Mouse (Mus musculus): ENCODE measurements around the gene Slc25a18.
A peak's percentile ranks its signal among the peaks of the same experiment; 100 is the strongest.

The Slc25a18 gene

DNA sequence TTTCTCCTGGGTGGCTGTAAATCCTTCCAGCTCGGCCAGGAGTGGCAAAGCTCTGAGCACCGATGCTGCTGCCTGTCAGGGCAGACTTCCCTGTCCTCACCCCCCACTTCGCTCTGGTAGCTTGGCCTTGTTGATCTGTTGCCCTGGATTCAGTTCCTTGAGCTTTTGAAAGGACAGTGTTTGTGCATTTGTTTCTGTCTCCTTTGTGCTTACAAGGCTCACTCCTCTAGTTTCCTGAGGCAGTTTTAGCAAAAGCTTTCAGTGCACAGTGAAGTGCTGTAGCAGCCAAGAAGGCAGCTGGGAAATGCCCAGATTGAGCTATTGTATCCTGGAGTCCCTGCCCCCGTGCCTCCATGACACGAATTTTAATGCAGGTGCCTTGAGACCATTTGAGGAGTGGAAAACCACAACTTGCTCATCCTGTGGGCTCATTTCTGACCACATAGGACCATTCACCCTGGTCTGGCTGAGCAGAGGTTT is at the start of gene Slc25a18:
Gene Slc25a18, plus strand, starts transcription at position 430 of the 480 bp plus-strand sequence.
- DNase-seq (ENCODE audit: low read depth) = no peak

DNA sequence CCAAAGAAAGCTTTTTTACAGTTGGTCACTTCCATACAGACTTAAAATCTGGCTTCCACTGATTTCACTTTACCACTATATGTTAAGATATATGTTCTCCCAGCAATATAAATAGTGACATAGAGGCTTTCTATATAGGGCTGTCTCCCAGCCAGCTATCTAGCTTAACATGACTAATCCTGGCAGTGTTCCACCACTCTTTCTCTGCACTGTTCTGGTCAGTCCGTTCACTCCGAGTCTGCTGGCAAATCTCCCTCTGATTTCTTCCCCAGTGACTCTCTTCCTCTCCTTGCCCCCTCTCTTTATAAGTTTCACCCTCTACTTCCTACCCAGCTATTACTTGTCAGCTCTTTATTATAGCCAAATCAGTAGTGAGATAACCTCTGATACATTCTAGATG is 47.4 kb upstream of the Slc25a18 start:
- DNase-seq (ENCODE audit: low read depth) = peak; percentile 82

DNA sequence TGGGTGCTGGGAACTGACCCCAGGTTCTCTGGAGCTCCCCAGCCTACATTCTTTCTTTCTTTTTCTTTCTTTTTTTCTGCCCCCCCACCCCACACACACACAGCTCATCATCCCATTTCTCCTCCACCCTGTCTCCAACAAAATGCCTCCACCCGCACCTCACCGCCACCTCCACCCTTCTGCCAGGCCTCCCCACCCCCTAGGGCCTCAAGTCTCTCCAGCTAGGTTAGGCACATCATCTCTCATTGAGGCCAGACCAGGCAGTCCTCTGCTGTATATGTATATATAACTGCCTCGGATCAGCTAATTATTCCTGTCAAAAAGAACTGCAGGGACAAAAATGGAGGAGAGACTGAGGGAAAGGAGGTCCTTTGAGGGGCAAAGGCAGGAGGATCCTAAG is 37.4 kb upstream of the Slc25a18 start:
- DNase-seq (ENCODE audit: low read depth) = no peak

DNA sequence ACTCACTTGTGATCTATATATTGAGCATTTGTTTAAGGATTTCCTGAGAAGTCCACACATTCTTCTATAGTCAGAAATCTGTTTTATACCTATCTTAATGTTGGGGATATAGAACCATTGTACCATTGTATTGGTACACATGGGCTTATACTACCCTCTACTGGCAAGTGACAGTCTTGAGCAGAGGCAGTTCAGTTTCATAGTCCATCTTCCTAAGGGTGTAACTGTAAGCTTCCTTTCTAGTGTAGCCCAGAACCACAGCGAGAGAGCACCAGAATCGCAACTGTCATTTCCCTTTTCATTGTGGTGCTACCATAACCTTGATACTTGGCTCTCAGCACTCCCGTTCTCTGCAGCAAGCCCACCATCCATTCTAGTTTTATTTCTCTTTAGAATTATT is 36.8 kb upstream of the Slc25a18 start:
- DNase-seq (ENCODE audit: low read depth) = peak; percentile 79

DNA sequence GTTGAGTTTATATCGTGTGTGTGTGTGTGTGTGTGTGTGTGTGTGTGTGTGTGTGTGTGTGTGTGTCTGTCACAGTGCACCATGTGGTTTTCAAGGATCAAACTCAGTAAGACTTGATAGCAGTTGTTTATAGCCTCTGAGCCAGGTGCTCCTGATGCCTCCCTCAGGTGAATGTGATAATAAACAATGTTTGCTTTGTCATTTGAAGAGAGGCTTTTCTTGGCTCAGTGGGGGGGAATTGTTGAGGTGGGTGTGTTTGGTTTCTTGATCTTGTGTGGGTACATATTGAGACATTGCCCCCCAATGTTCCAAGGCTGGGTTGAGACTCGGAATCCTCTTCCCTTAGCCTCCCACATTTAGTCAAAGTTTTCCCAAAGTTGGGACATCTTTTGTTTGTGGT is 30.2 kb upstream of the Slc25a18 start:
- no peak for DNase-seq (ENCODE audit: low read depth)

DNA sequence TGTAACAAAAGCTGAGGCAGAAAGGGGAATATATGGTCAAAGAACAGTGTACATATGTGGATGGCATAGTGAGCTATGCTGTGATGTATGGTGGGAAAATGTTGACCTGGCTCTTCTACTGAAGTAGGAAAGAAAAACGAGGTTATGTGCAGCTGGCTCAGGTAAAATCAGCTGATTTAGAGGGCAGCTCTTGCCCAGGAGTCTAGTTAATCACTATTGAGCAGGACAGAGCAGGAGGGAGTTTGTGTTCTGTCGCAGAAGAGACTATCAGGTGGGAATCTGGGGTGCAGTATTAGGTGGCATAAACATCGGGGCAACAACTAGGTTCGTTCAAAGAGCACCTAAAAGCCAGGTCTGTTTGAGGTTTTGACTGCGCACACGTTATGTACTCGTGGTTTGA is 29.1 kb upstream of the Slc25a18 start:
- DNase-seq (ENCODE audit: low read depth) = no peak

DNA sequence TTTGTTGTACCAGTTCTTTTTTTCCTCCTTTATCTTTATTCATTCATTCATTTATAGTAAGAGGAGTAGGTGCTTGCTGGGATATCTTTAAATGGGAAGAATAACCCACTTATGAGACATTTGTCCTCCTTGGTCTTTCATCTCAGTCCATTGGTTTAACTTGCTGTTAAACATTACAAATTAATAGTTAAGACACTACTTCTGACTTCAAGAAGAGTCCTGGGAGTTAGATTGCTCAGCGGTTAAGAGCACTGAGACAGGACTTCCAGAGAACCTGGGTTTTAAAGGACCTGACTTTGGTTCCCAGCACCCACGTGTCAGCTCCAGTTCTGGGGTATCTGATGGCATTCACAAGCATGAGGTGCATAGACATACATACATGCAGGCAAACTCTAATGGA is 27.0 kb upstream of the Slc25a18 start:
- no peak for DNase-seq (ENCODE audit: low read depth)

DNA sequence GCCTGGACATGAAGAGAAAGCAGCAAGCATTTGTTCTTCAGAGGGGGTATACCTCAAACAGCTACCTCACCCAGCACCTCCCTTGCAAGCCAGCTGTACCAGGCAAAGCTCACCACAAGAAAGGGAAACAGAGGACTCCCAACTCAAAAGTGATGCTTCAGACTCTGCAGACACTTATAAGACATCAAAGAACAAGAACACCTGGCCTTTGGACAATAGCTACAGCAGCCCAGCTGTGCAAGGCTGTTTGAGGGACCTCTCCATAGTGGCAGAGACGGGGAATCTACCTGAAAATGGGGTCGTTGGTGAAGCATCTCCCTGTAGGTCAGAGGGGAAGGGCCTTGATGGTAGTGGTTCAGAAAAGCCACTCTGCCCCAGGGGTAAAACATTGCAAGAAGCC is 12.2 kb upstream of the Slc25a18 start:
- DNase-seq (ENCODE audit: low read depth) = no peak

DNA sequence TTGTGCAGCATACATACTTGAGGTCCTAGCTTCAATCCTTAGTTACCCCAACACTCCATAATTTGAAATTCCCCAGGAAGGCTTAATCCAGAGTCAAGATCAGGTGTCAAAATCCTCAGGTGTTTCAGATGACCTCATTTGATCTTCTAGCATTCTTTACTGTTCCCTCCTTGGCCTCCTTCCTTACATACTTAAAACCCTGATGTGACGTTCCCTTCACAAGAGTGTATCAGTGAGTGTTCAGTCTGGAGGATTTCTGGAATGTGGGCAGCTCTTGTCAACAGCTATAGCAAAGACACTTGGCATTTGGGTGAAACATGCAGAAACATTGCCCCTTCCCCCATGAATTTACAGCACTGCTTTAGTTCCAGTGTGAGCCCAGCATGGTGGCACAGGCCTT is 3.4 kb upstream of the Slc25a18 start:
- no peak for DNase-seq (ENCODE audit: low read depth)

DNA sequence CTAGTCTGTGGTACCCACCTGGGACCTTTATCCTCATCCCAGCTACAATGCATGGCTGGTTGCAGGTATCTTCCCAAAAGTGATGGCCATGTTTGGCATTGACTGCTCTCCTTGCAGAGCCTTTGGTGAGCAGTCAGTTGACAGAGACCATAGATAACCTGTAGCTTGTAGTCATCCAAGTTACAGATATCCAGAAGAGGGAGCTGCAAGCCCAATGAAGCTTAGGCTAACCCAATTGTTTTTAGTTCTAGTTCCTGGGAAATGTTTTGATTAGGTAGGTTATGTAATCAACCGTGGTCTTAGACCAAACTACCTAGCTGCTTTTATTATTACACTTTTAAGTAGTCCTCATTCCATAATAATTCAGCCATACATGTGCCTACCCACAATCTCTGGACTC is 2.0 kb upstream of the Slc25a18 start:
- no peak for DNase-seq (ENCODE audit: low read depth)

DNA sequence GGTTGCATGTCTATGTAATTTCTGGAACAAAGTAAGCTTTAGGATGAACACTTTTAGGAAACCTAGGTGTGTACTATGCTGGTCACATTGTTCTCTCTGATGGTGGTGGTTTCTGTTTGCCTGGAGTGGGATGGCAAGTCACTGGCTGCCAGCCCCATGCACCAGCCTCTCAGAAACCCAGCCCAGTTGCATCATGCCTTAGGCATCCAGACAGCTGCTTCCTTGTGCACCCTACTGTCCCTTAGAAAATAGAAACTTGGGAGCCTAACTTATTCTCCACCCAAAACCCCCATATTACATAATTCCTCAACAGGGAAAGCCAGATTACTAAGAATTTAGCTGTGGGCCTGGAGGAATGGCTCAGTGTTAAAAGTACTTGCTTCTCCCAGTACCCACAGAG is 1.4 kb upstream of the Slc25a18 start:
- peak; percentile 32 for DNase-seq (ENCODE audit: low read depth)

DNA sequence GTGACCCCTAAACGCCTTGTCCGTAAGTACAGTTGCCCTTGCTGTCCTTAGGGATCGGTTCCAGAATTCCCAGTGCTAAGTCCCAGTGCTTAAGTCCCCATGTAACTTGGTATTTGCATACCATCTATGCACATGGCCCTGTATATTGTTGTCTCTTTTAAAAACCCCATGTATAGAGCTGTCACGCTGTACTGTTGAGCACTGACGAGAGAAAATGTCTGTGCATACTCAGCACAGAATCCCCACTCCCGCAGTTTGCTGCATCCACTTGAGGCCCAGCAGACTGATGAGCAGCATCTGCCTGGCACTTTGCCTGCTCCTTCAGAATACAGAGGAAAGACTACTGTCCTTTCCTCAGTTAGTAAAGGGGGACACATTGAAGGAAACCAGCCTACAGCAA is 385 bp downstream of the Slc25a18 start:
- no peak for DNase-seq (ENCODE audit: low read depth)

DNA sequence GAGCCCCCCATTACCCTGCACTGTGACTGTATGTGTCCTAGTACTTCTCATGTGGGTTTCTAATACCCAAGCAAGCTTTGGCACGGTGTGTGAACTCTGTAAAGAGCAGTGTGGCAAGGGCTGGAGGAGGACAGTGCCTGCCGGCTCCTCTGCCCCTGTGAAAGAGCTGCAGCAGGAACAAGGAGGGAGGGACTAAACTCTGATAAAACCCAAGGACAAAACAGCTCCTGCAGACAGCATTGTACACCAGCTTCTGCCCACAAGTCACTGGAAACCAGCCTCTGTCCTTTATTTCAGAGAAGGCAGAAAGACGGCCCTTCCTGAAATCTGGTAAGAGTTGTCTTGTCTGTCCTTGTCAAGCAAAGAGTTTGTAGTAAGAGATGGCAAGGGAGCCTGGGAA is 2.9 kb downstream of the Slc25a18 start:
- DNase-seq (ENCODE audit: low read depth) = no peak

DNA sequence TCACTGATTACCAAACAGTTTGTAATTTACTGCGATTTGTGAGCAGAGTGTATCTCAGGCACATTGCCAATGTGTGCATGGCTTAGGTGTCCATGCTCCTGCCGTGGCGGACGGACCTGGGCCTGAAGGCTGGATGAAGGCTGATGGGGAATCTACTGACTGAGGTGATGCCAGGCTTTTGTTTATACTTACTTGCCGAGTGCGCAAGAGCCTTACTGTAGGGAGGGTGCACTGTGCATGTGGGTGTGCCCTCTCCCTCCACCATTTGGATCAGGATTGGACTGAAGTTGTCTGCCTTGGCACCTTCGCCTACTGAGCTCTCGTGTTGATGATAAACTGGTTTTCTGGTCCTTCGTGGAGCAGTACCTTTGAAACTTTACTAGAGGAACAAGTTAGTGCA is 4.2 kb downstream of the Slc25a18 start:
- no peak for DNase-seq (ENCODE audit: low read depth)

DNA sequence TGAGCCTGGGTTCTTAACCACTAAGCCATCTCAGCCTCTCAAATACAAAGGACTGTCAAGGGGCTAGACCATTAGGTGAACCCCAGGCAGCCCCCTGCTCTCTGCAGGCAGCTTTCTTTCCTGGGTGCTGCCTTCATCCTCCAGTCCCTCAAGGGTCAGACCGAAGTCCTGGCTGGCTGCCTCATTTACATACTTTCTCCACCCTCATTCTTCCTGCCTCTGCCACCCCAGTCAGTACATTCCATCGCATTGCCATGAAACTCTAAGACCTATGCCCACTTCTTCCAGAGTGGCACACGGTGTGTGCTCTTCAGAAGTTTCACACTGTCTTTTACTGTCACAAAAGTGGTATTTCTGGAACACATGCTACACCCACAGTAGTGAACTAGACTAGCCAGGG is 4.8 kb downstream of the Slc25a18 start:
- DNase-seq (ENCODE audit: low read depth) = no peak

DNA sequence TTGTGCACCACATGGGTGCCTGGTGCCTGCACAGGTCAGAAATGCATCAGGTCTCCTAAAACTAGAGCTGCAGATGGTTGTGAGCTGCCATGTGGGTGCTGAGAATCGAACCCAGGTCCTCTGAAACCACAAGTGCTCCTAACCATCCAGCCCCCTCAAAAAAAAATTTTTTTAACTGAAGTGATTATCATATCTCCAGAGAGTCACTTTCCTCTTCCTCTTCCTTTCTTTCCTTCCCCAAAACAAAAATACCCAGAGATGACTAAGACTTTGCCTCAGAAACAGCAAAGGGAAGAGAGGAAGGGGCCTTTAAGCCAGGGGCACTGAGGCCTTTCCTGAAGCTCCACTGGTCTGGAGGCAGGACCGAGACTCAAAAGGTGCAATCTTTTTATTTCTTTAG is 9.6 kb downstream of the Slc25a18 start:
- DNase-seq (ENCODE audit: low read depth) = no peak

DNA sequence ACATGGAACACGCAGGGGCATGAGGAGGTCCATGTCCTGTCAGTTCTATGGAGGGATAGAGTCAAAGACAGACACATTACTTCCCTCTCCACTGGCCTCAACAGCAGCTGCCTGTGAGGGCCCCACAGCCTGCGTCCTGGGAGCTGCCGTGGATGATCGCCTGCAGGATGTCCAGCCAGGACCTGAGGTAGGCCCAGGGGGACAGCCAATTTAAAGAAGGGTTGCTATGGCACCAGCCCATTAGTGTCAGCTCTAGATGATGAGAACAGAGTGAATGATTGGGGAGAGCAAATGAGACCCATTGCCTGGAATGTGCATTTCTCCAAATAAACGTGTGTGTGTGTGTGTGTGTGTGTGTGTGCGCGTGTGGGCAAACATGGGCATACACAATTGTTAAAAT is 11.0 kb downstream of the Slc25a18 start:
- DNase-seq (ENCODE audit: low read depth) = no peak

DNA sequence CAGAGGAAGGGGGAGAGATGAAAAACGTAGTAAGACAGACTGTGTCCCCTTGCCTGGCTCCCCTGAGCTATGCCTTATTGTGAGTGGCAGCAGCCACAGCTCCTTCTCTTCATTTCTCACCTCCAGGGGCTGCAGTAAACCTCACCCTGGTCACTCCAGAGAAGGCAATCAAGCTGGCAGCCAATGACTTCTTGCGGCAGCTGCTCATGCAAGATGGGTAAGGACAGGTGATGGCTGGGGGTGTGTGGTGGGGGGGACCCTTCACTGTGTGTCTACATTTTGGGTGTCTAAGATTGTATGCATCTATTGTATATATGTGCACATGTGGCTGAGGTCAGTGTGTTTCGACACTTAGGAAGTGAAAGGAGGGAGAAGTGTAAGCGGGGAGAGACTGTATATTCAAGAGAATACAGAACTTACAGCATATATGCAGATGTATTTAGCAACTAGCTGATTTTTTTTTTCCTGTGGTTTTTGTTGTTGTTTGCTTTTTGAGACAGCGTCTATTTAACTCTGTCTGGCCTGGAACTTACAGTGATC is 14.8 kb downstream of the Slc25a18 start:
- DNase-seq (ENCODE audit: low read depth) = no peak

DNA sequence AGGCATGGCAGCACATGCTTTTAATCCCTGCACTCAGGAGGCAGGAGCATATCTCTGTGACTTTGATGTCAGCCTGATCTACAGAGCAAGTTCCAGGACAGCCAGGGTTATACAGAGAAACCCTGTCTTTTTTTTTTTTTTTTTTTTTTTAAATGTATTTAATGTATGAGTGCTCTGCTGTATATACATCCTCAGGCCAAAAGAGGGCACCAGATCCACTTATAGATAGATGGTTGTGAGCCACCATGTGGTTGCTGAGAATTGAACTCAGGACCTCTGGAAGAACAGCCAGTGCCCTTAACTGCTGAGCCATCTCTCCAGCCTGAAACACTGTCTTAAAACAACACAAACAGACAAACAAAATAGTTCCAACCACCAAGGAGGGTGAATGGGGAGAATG is 15.5 kb downstream of the Slc25a18 start:
- DNase-seq (ENCODE audit: low read depth) = peak; percentile 70

DNA sequence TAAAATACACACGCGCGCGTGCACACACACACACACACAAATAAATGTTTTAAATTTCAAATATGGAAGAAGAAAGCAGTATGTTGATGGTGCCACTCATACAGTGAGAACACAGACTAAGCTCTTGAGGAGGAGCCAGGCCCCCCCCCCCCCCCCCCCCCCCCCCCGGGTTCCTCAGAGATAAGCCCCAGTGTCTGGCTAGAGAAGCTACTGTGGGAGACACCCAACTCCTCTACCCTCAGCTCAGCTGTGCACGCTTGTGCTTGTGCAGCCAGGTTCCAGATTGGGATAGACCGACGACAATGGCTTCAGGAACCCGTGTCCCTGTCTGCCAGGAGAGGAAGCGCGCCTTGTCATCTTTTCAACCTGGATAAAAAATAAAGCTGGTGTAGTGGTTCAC is 16.8 kb downstream of the Slc25a18 start:
- DNase-seq (ENCODE audit: low read depth) = no peak

DNA sequence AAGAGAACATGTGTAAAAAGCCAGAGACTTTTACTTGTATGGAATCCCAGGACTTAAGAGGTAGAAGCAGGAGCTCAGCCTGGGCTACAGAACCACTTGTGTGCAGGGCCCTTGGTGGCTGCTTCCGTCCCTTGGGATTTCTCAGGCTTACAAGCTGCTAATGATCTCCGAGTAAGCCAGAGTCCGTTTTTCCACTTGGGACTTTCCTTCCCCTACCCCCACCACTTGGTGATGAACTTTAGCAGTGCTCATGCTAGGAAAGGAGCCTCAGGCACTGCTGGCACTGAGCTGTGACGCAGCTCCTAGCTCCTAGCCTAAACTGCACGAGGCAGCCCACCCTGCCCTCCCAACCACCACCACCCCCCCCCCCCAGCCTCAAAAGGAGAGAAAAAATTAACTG is 17.3 kb downstream of the Slc25a18 start:
- DNase-seq (ENCODE audit: low read depth) = no peak

DNA sequence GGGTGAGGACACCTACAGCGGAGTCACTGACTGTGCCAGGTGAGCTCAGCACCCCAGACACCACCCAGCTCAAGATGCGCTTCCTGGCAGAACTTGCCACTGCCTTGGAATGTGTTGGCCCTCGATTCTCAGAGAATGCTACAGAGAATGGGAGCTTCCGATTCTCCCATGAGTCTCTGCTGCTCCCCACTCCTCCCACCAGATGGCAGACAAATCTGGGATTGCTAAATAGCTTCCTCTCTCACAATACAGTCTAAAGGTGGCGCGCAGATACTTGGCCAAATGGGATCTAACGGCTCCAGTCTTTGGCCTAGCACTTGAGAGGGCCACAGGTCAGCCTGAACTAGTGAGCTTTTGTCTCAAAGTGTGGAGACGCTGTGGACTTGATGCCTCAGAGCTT is 19.6 kb downstream of the Slc25a18 start:
- DNase-seq (ENCODE audit: low read depth) = peak; percentile 24

DNA sequence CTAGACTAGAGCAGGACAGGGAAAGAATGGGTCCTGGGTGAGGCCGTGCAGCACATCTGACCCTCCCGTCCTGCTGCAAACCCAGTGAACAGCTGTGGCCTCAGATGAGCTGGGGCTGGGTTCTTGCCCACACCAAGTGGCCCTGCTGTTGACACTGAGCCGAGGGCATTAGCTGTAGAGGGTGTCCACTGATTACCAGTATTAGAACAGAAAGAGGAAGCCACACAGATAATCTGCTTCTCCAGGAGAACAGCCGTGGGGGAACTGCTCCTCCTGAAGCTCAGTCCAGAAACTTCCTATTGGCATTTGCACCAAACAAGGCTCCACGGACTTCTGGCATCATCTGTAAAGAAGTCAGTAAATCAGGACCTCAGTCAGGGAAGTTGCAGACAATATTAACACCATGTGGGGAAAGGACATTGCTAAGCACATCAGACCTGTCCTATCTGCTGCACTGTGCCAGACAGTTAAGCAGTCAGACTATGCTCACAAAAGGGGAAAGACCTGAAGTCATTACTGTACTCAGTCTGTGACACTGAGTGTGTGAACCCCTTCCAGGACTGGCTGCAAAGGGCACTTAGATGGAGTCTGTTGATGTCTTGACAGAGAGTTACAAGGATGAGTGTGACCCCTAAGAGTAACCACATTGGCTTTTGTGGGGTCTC is 22.2 kb downstream of the Slc25a18 start:
- DNase-seq (ENCODE audit: low read depth) = no peak

DNA sequence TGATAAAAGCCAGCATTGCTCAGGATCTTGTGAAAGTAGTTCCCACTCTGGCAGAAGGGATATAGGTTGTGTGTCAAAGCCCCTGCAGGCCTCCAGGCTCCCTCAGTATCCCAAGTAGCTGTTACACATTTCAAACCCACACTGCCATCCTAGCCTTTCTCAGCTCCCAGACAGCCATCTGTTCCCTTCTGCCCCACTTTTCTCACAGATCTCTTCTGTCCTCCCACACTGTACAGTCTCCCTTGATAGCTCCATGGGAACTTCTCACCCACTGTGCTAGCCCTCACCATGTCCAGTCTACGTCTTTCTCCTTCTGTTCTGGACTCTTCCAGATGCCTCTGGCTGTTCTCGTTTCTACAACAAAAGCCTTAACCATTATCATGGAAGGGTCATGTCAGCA is 22.7 kb downstream of the Slc25a18 start:
- DNase-seq (ENCODE audit: low read depth) = no peak

Data from NIH3T3 (cell line).